Mouse (Mus musculus) erythroblast, embryonic 14.5 days (primary cell): ENCODE measurements around the gene Btbd10.

Experiments
- GATA1 ChIP-seq: IDR thresholded peaks from 2 replicates; pipeline ENCODE4 v1.6.1; 2012; ENCODE audit warnings: low read length, inconsistent platforms, mixed read lengths
- TAL1 ChIP-seq: IDR thresholded peaks from 3 replicates; pipeline ENCODE4 v1.6.1; 2012; ENCODE audit warnings: low read length, inconsistent platforms, mixed read lengths

GRCm38 (mm10) chr7:113416536-113416935 lies 47.3 kb upstream of the Btbd10 start:
- TF ChIP-seq GATA1 (no peak), TAL1 (no peak)
